Mouse (Mus musculus): ENCODE results near the gene Pdk2. TPM values are rescaled to one million over a fixed set of nuclear protein-coding genes. Genes with fewer than 3 reads are reported as not detected.

Gene Pdk2
- polyA plus RNA-seq, 1 experiment from 2014 or later = 30.2 TPM

DNA sequence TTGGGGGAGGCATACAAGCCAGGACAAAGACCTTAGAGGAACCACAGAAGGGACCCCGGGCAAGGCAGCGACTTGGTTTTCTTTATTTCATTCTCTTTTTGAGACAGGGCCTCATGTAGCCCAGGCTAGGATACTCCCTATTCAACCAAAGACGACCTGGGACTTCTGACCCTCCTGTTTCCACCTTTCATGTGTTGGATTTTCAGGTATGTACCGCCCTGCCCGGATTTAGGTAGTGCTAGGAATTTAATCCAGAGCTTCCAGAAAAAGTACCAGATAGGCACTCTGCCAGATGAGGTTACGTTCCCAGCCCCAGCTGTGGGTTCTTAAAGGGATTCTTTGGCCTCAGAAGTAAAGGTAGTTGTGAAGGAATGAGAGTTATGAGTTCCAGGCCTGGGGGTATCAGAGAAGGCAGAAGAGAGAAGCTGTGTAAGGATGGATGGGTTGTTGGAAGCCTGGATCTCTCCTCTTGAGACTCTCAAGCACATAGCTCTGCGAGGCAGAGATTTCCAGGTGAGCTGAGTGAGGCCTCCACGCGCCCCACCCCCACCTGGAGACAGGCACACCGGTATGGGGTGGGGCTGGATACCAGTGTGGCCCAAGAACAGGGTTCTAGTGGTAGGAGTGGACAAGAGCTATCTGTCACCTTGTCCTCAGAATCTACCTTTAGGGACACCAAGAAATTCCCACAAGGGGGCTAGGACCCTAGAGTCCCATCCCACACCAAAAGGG is 28.2 kb upstream of the Pdk2 start:
- Histone ChIP-seq H3K27ac (peak overlapping the region; percentile 64; the same call in 1 of the 2 replicates), H3K36me3 (no peaks in the 10 kb centered on the region), H3K4me3 (replicated peaks) (no peak overlapping the region), H3K27me3 (replicated peaks) (no peaks in the 10 kb centered on the region), H3K4me2 (no peak overlapping the region), H3K4me1 (peaks cover 49% of the 10 kb centered on the region), H3K9ac (no peak overlapping the region), H3K9me3 (no peaks in the 10 kb centered on the region)
- WGBS = 74% methylated on average over 10 of the region's 10 CpGs
- no peak for ATAC-seq (ENCODE audit: insufficient read depth, low FRiP score, low read depth)

DNA sequence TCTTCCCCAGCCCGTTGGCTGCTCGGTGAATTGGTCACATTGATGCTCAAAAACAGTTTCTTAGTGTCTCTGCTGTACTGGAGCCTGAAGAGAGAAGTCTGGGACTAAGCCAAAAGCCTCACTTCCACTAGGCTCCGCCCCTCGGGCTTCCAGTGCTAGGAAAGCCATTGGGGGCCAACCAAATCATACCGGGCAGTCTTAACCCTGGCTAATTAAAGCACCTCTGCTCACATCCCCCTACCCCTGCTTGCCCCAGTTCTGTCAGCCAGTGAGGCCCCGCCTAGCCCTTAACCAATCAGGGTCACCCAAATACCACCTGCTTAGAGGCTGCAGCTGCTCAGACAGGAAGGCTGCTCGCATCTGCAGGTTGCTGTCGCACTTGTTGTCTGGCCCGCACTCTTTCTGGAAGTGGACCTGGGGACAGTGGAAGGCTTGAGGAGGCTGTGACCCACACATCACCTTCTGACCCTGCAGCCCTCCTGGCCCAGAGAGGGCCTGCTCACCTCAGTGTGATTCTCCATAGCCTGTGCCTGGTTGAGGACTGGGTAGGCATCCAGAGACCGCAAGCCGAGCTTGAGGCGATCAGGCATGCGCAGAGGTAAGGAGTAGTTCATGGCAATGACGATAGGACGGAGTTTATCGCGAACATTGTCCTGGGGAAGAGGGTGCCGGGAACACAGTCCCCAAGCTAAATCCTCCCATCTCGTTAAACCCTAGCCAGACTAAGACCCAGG is 15.8 kb upstream of the Pdk2 start:
- no peak overlapping the region for H3K4me3 ChIP-seq (replicated peaks)
- H3K9me3 ChIP-seq = no peaks in the 10 kb centered on the region
- no peaks in the 10 kb centered on the region for H3K36me3 ChIP-seq
- ATAC-seq (ENCODE audit: insufficient read depth, low FRiP score, low read depth) = no peak
- no peak overlapping the region for H3K27ac ChIP-seq
- WGBS = 48% methylated on average over 19 of the region's 19 CpGs
- no peak overlapping the region for H3K4me2 ChIP-seq
- no peak overlapping the region for H3K9ac ChIP-seq
- H3K27me3 ChIP-seq (replicated peaks) = no peaks in the 10 kb centered on the region
- H3K4me1 ChIP-seq = no peaks in the 10 kb centered on the region

DNA sequence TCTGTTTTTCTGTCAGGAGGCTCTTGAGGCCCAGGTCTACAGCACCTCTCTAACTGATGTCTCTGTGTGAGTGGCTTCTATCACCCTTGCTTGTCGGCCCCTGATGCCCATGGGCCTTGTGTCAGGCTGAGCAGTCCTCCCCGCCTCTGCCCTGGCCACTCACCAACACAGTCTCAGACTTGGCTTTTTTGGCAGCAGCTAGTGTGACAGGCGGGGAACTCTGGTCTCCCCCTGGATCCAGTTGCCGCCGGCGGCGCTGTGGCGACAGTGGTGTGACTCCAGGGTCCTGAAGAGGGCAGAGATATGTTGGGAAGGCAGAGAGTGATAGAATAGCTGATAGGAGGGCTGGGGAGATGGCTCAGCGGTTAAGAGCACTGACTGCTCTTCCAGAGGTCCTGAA is 11.9 kb upstream of the Pdk2 start:
- H3K4me2 ChIP-seq = no peak overlapping the region
- H3K36me3 ChIP-seq = peaks cover 5% of the 10 kb centered on the region; the same call in 1 of the 2 replicates
- no peak for ATAC-seq (ENCODE audit: insufficient read depth, low FRiP score, low read depth)
- H3K9me3 ChIP-seq = no peaks in the 10 kb centered on the region
- H3K9ac ChIP-seq = no peak overlapping the region
- WGBS = 79% methylated on average over 9 of the region's 9 CpGs
- H3K27me3 ChIP-seq (replicated peaks) = no peaks in the 10 kb centered on the region
- no peak overlapping the region for H3K27ac ChIP-seq
- no peaks in the 10 kb centered on the region for H3K4me1 ChIP-seq
- H3K4me3 ChIP-seq (replicated peaks) = no peak overlapping the region

DNA sequence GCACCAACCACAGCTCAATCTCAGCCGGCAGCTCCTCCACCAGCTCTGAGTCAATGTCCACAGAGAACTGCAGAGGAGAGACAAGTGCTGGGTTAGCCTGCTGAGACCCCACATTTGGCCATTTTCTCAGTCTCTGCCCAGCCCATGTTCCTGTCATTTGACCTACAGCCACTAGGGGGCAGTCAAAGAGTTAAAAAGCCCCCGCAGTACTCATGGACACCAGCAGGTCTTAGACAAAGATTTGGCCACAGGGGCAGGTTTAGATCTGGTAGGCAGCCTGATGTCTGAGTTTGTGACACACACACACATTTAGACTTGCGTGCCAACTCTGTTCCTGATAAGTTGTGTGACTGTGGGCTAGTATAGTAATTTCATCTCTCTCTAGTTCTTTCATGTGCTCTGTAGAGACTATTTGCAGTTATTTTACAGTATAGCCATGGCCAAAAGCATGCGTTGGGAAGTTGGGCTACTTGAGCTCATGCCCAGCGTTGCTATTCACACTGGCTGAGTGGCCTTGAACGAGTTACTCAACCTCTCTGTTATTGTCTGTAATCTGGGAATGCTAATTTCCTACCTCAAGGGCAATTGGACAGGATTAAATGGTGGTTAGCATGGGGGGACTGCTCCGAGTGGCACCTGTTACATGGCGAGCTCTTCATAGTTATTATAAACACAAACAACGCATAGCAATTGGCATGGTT is 6.0 kb upstream of the Pdk2 start:
- 57% methylated on average over 9 of the region's 9 CpGs for WGBS
- ATAC-seq (ENCODE audit: insufficient read depth, low FRiP score, low read depth) = peak; percentile 32; the same call in 1 of the 2 replicates

DNA sequence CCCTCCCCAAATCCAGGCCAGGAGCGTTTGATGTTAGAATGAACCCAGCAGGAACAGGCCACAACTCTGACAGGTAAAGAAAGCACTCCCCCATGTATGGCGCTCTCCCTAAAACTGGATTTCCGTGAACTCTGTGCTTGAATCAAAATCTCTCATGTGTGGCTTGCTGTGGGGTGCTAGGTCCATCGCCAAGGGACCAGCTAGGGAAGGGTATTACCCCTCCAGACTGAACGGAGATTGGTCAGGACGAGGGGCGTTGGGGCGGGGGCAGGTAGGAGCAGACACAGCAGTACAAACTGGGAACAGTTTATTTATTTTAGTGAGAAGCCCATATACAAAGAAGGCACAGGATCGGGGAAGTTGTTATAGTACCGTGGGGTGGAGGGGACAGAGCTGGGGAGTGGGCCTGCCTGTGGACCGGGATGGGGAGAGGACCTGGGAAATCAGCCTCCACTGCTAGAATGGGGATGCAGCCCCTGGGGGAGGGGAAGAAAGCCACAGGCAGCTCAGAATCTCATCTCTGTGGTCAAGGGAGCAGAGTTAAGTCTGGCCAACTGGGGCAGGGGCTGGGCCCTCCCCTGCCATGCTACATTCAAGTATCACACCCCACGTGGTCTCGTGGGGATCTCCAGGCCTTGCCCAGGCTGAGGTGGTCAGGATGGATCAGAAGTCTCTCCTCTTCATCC is 3.2 kb upstream of the Pdk2 start:
- Histone ChIP-seq H3K4me2 (no peak overlapping the region), H3K4me3 (replicated peaks) (no peak overlapping the region), H3K9ac (no peak overlapping the region), H3K27ac (no peak overlapping the region), H3K9me3 (no peaks in the 10 kb centered on the region), H3K27me3 (replicated peaks) (no peaks in the 10 kb centered on the region), H3K4me1 (peaks cover 20% of the 10 kb centered on the region), H3K36me3 (0 out of 2 replicates have a peak, but pooled peaks cover 6% of the 10 kb centered on the region)
- ATAC-seq (ENCODE audit: insufficient read depth, low FRiP score, low read depth) = no peak
- 57% methylated on average over 13 of the region's 13 CpGs for WGBS

More for the DNA sequence above, 6.0 kb upstream of the Pdk2 start:
- Histone ChIP-seq H3K27me3 (replicated peaks) (no peaks in the 10 kb centered on the region), H3K9me3 (no peaks in the 10 kb centered on the region), H3K4me3 (replicated peaks) (no peak overlapping the region), H3K27ac (no peak overlapping the region), H3K4me1 (peaks cover 3% of the 10 kb centered on the region; the same call in 1 of the 2 replicates), H3K36me3 (peaks cover 11% of the 10 kb centered on the region; the same call in 1 of the 2 replicates), H3K9ac (no peak overlapping the region), H3K4me2 (no peak overlapping the region)

DNA sequence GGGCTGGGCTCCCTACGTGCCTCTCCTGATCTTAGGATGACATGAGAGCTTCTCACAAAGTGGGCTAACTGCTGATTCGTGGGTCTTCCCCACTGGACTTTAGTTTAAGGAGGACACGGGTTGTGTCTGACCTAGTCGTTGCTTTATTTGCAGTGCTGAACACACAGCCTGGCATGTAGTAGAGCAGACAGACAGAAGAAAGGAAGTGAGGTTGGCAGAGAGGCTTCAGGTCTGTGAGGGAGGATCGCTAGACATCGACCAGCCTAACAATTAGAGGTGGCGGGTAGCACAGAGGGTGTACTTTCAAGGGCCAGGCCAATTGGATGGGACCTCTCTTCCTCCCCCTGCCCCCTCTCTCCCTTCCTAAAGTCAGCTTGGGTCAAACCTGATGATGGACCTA is 2.5 kb upstream of the Pdk2 start:
- WGBS = 58% methylated on average over 7 of the region's 7 CpGs
- Histone ChIP-seq H3K36me3 (0 out of 2 replicates have a peak, but pooled peaks cover 6% of the 10 kb centered on the region), H3K27ac (no peak overlapping the region), H3K27me3 (replicated peaks) (no peaks in the 10 kb centered on the region), H3K9ac (no peak overlapping the region), H3K4me2 (no peak overlapping the region), H3K4me3 (replicated peaks) (no peak overlapping the region), H3K9me3 (no peaks in the 10 kb centered on the region), H3K4me1 (peaks cover 20% of the 10 kb centered on the region)
- ATAC-seq (ENCODE audit: insufficient read depth, low FRiP score, low read depth) = no peak

DNA sequence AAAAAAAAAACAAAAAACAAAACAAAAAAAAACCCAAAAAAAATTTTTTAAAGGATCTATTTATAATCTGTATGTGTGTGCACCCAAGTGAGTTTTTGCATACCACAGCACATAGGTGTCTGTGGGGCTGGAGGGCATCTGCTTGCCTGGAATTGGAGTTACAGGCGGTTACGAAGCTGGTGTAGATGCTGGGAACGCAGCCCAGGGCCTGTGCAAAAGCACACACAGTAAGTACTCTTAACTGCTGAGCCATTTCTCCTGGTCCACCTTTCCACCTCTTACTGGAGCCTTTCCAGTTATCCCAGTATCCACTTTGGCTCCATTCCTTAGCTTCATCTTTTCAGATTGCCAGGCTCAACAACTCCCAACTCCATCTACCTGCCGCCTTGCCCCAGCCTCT is 1.9 kb upstream of the Pdk2 start:
- WGBS = 89% methylated on average over 4 of the region's 4 CpGs
- Histone ChIP-seq H3K36me3 (0 out of 2 replicates have a peak, but pooled peaks cover 6% of the 10 kb centered on the region), H3K4me2 (no peak overlapping the region), H3K9ac (no peak overlapping the region), H3K27ac (no peak overlapping the region), H3K27me3 (replicated peaks) (no peaks in the 10 kb centered on the region), H3K9me3 (no peaks in the 10 kb centered on the region), H3K4me3 (replicated peaks) (no peak overlapping the region), H3K4me1 (peaks cover 24% of the 10 kb centered on the region)
- ATAC-seq (ENCODE audit: insufficient read depth, low FRiP score, low read depth) = no peak

DNA sequence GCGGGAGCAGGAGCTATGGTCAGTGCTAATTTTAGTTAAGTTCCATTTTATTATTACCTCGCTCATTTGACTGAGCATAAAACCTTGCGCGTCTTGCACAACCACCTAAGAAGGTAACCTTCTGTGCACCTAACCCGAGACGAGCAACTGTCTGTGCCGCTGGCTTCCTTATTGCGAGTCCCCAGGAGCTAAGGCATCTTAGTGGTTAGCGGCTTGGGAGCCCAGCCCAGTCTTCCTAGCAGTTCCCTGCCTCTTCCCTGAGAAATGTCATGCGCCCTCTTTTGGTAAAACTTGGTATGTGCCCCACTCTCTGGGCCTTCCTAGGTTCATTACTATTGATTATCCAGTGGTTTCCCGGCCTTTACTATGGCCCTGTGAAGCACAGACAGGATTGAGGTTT is 942 bp upstream of the Pdk2 start:
- peak; percentile 15; the same call in 1 of the 2 replicates for ATAC-seq (ENCODE audit: insufficient read depth, low FRiP score, low read depth)
- under 1% methylated on average over 11 of the region's 11 CpGs for WGBS
- Histone ChIP-seq H3K27me3 (replicated peaks) (no peaks in the 10 kb centered on the region), H3K4me3 (replicated peaks) (peak overlapping the region; percentile 88), H3K4me2 (peak overlapping the region; percentile 88), H3K27ac (peak overlapping the region; percentile 41; the same call in 1 of the 2 replicates), H3K9ac (0 out of 2 replicates have a peak overlapping the region, but pooled peaks have one; percentile 17), H3K9me3 (no peaks in the 10 kb centered on the region), H3K36me3 (peaks cover 6% of the 10 kb centered on the region; the same call in 1 of the 2 replicates), H3K4me1 (peaks cover 24% of the 10 kb centered on the region)

DNA sequence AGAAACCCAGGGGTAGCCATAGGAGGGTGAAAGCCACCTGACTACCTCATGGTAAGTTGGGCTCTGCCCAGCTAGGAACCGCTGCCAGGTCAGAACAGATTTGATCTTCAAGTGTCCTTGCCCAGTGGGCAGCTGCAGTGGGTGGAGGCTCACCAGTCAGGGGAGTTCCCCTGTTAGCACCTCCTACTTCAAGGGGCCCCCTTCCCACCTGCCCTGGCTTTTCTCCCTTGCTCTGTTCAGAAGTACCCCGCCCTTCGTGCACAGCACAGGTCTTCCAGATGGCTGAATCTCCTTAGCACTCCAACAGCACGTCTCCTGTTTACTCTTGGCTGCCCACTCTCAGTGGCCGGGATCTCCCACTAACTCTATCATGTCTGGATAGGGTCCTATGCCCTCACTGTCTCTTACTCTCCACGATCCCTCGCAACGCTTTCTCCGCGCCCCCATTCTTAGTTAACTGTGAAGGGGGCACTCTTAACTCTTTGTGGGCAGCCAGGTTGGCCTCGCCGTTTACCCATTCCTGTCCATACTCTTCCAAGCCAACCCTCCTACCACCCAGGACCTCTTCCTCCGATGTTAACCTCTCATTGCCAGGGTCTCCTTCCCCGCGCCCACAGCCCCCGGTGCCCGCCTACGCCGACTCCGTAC is 539 bp downstream of the Pdk2 start:
- H3K9ac ChIP-seq = peak overlapping the region; percentile 60
- peak overlapping the region; percentile 88 for H3K4me3 ChIP-seq (replicated peaks)
- peaks cover 24% of the 10 kb centered on the region for H3K4me1 ChIP-seq
- 2% methylated on average over 20 of the region's 20 CpGs for WGBS
- no peaks in the 10 kb centered on the region for H3K27me3 ChIP-seq (replicated peaks)
- peaks cover 6% of the 10 kb centered on the region; the same call in 1 of the 2 replicates for H3K36me3 ChIP-seq
- H3K4me2 ChIP-seq = peak overlapping the region; percentile 88
- peak; percentile 45 for ATAC-seq (ENCODE audit: insufficient read depth, low FRiP score, low read depth)
- peak overlapping the region; percentile 81 for H3K27ac ChIP-seq
- no peaks in the 10 kb centered on the region for H3K9me3 ChIP-seq

DNA sequence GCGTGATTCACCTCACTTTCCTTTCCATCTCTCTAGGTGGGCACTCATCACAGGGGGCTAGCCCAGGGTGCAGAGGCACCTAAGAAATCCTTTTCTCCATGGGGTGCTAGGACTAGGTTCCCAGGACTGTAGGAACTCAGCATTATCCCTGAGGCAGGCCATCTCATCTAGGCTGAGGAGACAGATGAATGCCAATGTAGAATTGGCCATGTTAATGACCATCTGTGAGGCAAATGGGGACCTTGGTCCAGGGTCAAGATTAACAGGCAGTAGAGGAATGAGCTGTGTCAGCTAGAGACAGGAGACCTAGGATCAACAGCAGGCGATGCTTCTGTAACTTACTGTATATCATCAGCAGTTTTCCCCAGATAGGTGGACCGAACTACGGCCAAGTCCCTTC is 1.4 kb downstream of the Pdk2 start:
- WGBS = 83% methylated on average over 4 of the region's 4 CpGs
- no peaks in the 10 kb centered on the region for H3K27me3 ChIP-seq (replicated peaks)
- H3K36me3 ChIP-seq = no peaks in the 10 kb centered on the region; the same call in 1 of the 2 replicates
- no peaks in the 10 kb centered on the region for H3K9me3 ChIP-seq
- H3K4me2 ChIP-seq = peak overlapping the region; percentile 88
- H3K4me1 ChIP-seq = peaks cover 24% of the 10 kb centered on the region
- H3K4me3 ChIP-seq (replicated peaks) = peak overlapping the region; percentile 88; the same call in 1 of the 2 replicates
- no peak overlapping the region for H3K27ac ChIP-seq
- ATAC-seq (ENCODE audit: insufficient read depth, low FRiP score, low read depth) = no peak
- no peak overlapping the region for H3K9ac ChIP-seq
